Mouse (Mus musculus): ENCODE measurements at regions not wholly inside any gene's neighbourhood (a gene's known extent, or its start where the extent isn't known, plus 50 kb on each side); places are given as distances from the start of the nearest gene placed in this dataset.
"Not testable (repeated sequence)": the region's sequence is repeated elsewhere in the genome, so short reads cannot be mapped to it uniquely, and the experiment has no call there.

DNA sequence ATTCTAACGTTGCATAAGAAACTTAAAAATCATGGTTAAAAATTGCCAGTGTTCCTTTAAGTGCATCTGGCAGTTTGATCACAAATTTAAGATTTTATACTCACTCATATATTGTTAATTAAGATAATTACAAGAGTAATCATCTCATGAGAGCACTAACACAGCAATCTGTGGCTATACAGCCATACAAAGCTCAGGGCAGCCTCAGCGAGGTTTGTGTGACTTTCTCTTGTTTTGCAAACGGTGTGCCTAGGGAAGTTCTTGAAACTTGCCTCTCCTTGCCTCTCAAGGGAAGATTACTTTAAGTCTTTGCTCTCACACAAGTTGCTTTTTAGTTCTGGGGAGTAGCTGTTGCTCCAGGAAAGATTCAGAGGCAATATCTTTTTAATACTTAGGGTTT lies 58.1 kb upstream of the Slc1a4 start:
- Histone ChIP-seq H3K27ac (ENCODE audit: low read length) (no peak overlapping the region), H3K36me3 (ENCODE audit: control insufficient read depth, insufficient read depth, low read length) (no peaks in the 10 kb centered on the region), H3K4me2 (ENCODE audit: low read length) (no peak overlapping the region), H3K4me3 (ENCODE audit: low read depth, low read length) (no peak overlapping the region), H3K9me3 (replicated peaks; ENCODE audit: control insufficient read depth, low read length, poor library complexity, severe bottlenecking) (peaks cover 6% of the 10 kb centered on the region; the same call in 1 of the 2 replicates), H3K9ac (ENCODE audit: low read depth, low read length) (no peak overlapping the region), H3K27me3 (ENCODE audit: control insufficient read depth, insufficient read depth, low read depth, low read length) (no peaks in the 10 kb centered on the region), H3K4me1 (ENCODE audit: control insufficient read depth, insufficient read depth, low read length) (no peaks in the 10 kb centered on the region)
- ATAC-seq, result no peak
- 88% methylated on average over 3 of the region's 3 CpGs for WGBS

- H3K4me3 ChIP-seq (ENCODE audit: low read depth, low read length); H3K36me3 ChIP-seq (ENCODE audit: control insufficient read depth, insufficient read depth, low read length); H3K4me1 ChIP-seq (ENCODE audit: control insufficient read depth, insufficient read depth, low read length); H3K27ac ChIP-seq (ENCODE audit: low read length); H3K9me3 ChIP-seq (replicated peaks; ENCODE audit: control insufficient read depth, low read length, poor library complexity, severe bottlenecking); H3K27me3 ChIP-seq (ENCODE audit: control insufficient read depth, insufficient read depth, low read depth, low read length); H3K4me2 ChIP-seq (ENCODE audit: low read length); ATAC-seq; H3K9ac ChIP-seq (ENCODE audit: low read depth, low read length): not testable (repeated sequence)
- WGBS, result 48% methylated on average over 3 of the region's 3 CpGs
Measured at GRCm38 (mm10) chr11:20393302-20393701, 60.8 kb upstream of the Slc1a4 start.

DNA sequence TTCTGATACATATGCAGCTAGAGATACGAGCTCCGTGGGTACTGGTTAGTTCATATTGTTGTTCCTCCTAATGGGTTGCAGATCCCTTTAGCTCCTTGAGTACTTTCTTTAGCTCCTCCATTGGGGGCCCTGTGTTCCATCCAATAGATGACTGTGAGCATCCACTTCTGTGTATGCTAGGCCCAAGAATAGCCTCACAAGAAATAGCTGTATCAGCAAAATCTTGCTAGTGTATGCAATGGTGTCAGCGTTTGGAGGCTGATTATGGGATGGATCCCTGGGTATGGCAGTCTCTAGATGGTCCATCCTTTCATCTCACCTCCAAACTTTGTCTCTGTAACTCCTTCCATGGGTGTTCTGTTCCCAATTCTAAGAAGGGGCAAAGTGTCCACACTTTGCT lies 61.3 kb upstream of the Slc1a4 start:
- 93% methylated on average over 3 of the region's 3 CpGs for WGBS
- not testable (repeated sequence) for H3K4me1 ChIP-seq (ENCODE audit: control insufficient read depth, insufficient read depth, low read length)

DNA sequence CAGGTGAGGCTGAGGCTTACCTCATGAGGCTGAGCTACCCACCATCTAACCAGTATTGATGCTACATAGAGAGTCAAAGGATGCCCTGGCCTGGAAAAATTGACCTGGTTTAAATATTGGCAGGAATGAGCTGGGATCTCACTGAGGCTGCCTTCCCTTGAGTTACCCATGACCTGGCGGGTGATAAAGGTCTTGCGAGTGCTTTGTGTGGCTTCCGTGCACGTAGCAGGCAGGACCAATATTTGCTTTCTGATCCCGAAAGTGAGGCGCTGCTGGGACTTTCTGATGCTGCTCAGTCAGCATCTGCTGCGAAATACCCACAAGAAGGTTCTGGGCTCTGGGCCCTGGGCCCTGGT lies 63.3 kb upstream of the Slc1a4 start:
- Histone ChIP-seq H3K4me2 (ENCODE audit: low read length) (no peak overlapping the region), H3K27ac (ENCODE audit: low read length) (peak overlapping the region; percentile 52; the same call in 1 of the 2 replicates), H3K4me1 (ENCODE audit: control insufficient read depth, insufficient read depth, low read length) (peaks cover 3% of the 10 kb centered on the region; the same call in 1 of the 2 replicates), H3K36me3 (ENCODE audit: control insufficient read depth, insufficient read depth, low read length) (no peaks in the 10 kb centered on the region), H3K9me3 (replicated peaks; ENCODE audit: control insufficient read depth, low read length, poor library complexity, severe bottlenecking) (peaks cover 5% of the 10 kb centered on the region; the same call in 1 of the 2 replicates), H3K4me3 (ENCODE audit: low read depth, low read length) (no peak overlapping the region), H3K27me3 (ENCODE audit: control insufficient read depth, insufficient read depth, low read depth, low read length) (no peaks in the 10 kb centered on the region), H3K9ac (ENCODE audit: low read depth, low read length) (no peak overlapping the region)
- WGBS, result 86% methylated on average over 7 of the region's 7 CpGs
- no peak for ATAC-seq

More for the DNA sequence above, 61.3 kb upstream of the Slc1a4 start:
- not testable (repeated sequence) for H3K27ac ChIP-seq (ENCODE audit: low read length); H3K27me3 ChIP-seq (ENCODE audit: control insufficient read depth, insufficient read depth, low read depth, low read length); H3K4me3 ChIP-seq (ENCODE audit: low read depth, low read length); H3K9me3 ChIP-seq (replicated peaks; ENCODE audit: control insufficient read depth, low read length, poor library complexity, severe bottlenecking); ATAC-seq; H3K36me3 ChIP-seq (ENCODE audit: control insufficient read depth, insufficient read depth, low read length); H3K4me2 ChIP-seq (ENCODE audit: low read length); H3K9ac ChIP-seq (ENCODE audit: low read depth, low read length)

- Histone ChIP-seq H3K27me3 (ENCODE audit: control insufficient read depth, insufficient read depth, low read depth, low read length) (no peaks in the 10 kb centered on the region), H3K36me3 (ENCODE audit: control insufficient read depth, insufficient read depth, low read length) (no peaks in the 10 kb centered on the region), H3K4me1 (ENCODE audit: control insufficient read depth, insufficient read depth, low read length) (peaks cover 3% of the 10 kb centered on the region; the same call in 1 of the 2 replicates), H3K4me2 (ENCODE audit: low read length) (no peak overlapping the region), H3K27ac (ENCODE audit: low read length) (no peak overlapping the region; the same call in 1 of the 2 replicates), H3K9me3 (replicated peaks; ENCODE audit: control insufficient read depth, low read length, poor library complexity, severe bottlenecking) (peaks cover 1% of the 10 kb centered on the region; the same call in 1 of the 2 replicates), H3K9ac (ENCODE audit: low read depth, low read length) (no peak overlapping the region), H3K4me3 (ENCODE audit: low read depth, low read length) (no peak overlapping the region)
- peak; percentile 66; the same call in 1 of the 2 replicates for ATAC-seq
- WGBS, result 65% methylated on average over 11 of the region's 11 CpGs
Measured at GRCm38 (mm10) chr11:20396204-20396848, 63.8 kb upstream of the Slc1a4 start.

DNA sequence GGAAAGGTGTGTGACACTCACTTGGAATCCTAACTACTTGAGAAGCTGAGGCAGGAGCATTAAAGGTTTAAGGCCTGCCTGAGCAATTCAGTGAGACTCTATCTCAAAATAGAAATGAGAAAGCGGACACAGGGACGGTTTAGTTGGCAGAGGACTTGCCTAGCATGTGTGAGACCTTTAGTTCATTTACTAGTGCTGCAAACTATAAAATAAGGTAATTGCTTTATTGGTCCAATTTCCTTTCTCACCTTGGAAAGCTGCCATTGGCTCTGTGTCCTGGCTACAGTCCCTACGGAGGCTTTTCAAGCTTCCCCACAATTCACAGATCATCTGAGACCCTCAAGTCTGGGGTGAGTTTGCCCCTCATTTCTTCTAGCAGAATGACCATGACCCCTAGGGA lies 64.4 kb upstream of the Slc1a4 start:
- ATAC-seq, result no peak
- Histone ChIP-seq H3K4me3 (ENCODE audit: low read depth, low read length) (no peak overlapping the region), H3K9me3 (replicated peaks; ENCODE audit: control insufficient read depth, low read length, poor library complexity, severe bottlenecking) (no peaks in the 10 kb centered on the region), H3K4me2 (ENCODE audit: low read length) (no peak overlapping the region), H3K9ac (ENCODE audit: low read depth, low read length) (no peak overlapping the region), H3K27me3 (ENCODE audit: control insufficient read depth, insufficient read depth, low read depth, low read length) (no peaks in the 10 kb centered on the region), H3K36me3 (ENCODE audit: control insufficient read depth, insufficient read depth, low read length) (no peaks in the 10 kb centered on the region), H3K4me1 (ENCODE audit: control insufficient read depth, insufficient read depth, low read length) (peaks cover 3% of the 10 kb centered on the region; the same call in 1 of the 2 replicates), H3K27ac (ENCODE audit: low read length) (no peak overlapping the region)
- WGBS, result 74% methylated on average over 3 of the region's 3 CpGs

DNA sequence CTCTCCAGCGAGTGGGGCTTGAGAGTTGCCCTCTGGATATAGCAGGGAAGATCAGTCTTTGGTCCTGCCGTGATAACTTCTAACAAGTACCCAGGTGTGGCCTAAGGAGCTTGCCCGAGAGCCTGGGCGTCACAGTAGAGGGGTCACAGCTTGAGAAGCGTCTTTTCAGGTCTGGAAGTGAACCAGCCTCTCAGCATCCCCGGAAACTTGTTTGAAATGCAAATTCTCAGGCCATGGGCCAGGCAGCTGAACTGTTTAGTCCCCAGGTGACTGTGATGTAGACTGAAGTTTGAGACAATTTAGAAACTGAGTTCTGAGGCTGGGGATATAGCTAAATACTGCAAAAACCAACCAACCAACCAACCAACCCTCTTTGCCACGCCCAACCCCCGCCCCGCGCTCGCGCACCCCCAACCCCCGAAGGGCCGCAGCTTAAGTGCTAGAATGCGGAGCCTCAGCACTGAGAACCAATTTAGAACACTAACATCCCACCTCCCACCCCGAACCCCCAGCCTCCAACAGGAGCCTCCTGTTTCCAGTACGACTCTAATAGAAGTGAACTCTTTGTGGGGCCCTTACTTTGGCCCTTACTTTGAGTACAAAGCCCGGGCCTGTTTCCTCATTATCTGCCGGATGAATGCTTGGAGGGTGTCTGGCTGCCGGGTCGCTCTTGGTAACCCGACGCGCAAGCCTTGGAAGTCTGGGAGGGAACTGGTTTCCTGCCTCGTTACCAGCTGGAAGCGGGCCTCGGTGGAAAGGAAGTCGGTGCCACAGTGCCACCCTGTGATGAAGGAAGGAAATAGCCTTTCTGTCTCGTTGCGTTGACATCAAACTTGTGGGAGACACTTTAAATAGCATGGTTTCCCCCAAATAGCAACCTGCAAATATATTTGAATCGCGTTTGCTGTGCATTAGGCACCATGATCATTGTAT lies 68.1 kb upstream of the Slc1a4 start:
- Histone ChIP-seq H3K27ac (ENCODE audit: low read length) (no peak overlapping the region), H3K4me2 (ENCODE audit: low read length) (peak overlapping the region; percentile 59), H3K9me3 (replicated peaks; ENCODE audit: control insufficient read depth, low read length, poor library complexity, severe bottlenecking) (no peaks in the 10 kb centered on the region), H3K9ac (ENCODE audit: low read depth, low read length) (peak overlapping the region; percentile 37; the same call in 1 of the 2 replicates), H3K4me3 (ENCODE audit: low read depth, low read length) (peak overlapping the region; percentile 36), H3K27me3 (ENCODE audit: control insufficient read depth, insufficient read depth, low read depth, low read length) (no peaks in the 10 kb centered on the region), H3K4me1 (ENCODE audit: control insufficient read depth, insufficient read depth, low read length) (peaks cover 3% of the 10 kb centered on the region; the same call in 1 of the 2 replicates), H3K36me3 (ENCODE audit: control insufficient read depth, insufficient read depth, low read length) (no peaks in the 10 kb centered on the region)
- ATAC-seq, result peak; percentile 91
- 3% methylated on average over 32 of the region's 32 CpGs for WGBS

- no peaks in the 10 kb centered on the region for H3K27me3 ChIP-seq (ENCODE audit: control insufficient read depth, insufficient read depth, low read depth, low read length)
- WGBS, result 72% methylated on average over 3 of the region's 3 CpGs
- no peak overlapping the region for H3K27ac ChIP-seq (ENCODE audit: low read length)
- H3K4me2 ChIP-seq (ENCODE audit: low read length), result no peak overlapping the region
- no peaks in the 10 kb centered on the region for H3K36me3 ChIP-seq (ENCODE audit: control insufficient read depth, insufficient read depth, low read length)
- no peaks in the 10 kb centered on the region for H3K9me3 ChIP-seq (replicated peaks; ENCODE audit: control insufficient read depth, low read length, poor library complexity, severe bottlenecking)
- ATAC-seq, result no peak
- no peak overlapping the region for H3K4me3 ChIP-seq (ENCODE audit: low read depth, low read length)
- H3K9ac ChIP-seq (ENCODE audit: low read depth, low read length), result no peak overlapping the region
- peaks cover 3% of the 10 kb centered on the region; the same call in 1 of the 2 replicates for H3K4me1 ChIP-seq (ENCODE audit: control insufficient read depth, insufficient read depth, low read length)
Measured at GRCm38 (mm10) chr11:20403456-20403855, 70.9 kb upstream of the Slc1a4 start.

DNA sequence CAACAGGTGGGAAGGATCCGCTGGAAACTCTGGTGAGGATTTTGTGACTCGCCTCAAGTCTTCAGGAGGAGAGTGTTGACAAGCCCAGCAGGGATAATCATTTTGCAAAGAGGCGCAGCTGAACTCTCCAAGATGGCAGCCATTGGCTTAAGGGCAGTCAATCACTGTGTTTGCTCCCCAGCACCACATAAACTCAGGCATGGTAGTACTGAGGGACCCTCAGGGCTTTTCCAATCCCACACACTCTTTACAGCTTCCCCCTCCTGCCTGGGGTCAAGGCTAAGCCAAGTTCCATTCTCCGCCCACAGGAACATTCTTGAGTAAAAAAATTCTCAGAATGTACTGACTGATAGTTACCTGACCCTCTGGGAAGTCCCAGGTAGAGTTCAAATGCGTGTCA lies 72.0 kb upstream of the Slc1a4 start:
- Histone ChIP-seq H3K4me1 (ENCODE audit: control insufficient read depth, insufficient read depth, low read length) (peaks cover 3% of the 10 kb centered on the region; the same call in 1 of the 2 replicates), H3K36me3 (ENCODE audit: control insufficient read depth, insufficient read depth, low read length) (no peaks in the 10 kb centered on the region), H3K27ac (ENCODE audit: low read length) (no peak overlapping the region), H3K4me3 (ENCODE audit: low read depth, low read length) (no peak overlapping the region), H3K4me2 (ENCODE audit: low read length) (no peak overlapping the region), H3K27me3 (ENCODE audit: control insufficient read depth, insufficient read depth, low read depth, low read length) (no peaks in the 10 kb centered on the region), H3K9me3 (replicated peaks; ENCODE audit: control insufficient read depth, low read length, poor library complexity, severe bottlenecking) (no peaks in the 10 kb centered on the region), H3K9ac (ENCODE audit: low read depth, low read length) (no peak overlapping the region)
- ATAC-seq, result no peak
- 79% methylated on average over 5 of the region's 5 CpGs for WGBS
